Mouse (Mus musculus) megakaryocyte, embryonic 14.5 days (primary cell): ENCODE data around the gene Gzmm.

Source experiments
- FLI1 ChIP-seq: IDR thresholded peaks from 2 replicates; pipeline ENCODE4 v1.6.1; 2012; ENCODE audit warnings: low read length, inconsistent platforms, mixed read lengths
- GATA1 ChIP-seq: IDR thresholded peaks from 3 replicates; pipeline ENCODE4 v1.6.1; 2012; ENCODE audit warnings: mixed read lengths, low read length, inconsistent platforms, borderline replicate concordance

DNA sequence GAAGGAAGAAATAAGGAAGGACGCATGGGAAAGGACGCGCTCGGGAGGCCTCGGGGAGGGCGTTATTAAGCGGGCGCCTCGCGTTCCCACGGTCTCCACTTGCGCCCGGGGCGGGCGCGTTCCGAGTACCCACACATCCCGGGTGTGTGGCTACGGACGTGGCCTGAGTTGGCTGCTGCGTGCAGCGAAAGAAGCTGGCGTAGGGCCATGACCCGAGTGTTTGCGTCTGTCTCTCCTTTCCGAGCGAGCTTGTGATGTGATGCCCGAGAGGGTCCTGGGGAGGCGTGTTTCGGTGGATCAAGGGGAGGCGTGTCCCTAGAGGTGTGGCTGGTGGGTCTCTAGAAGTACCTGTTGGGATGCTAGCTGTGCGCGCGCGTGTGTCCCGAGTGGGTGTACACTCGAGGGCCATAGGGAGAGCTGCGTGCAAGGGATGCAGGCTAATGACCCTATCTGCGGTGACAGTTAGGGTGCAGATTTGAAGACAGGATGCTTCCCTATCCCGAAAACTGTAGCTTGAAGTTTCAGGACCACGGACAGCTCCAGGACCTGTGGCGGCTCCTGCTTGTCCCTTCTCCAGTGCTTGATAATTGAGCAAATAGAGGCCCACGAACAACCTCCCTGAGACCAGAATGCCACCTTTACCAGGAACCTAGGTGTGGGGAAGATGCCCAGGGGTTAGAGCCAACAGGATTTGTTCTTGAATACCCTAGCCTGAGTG lies 29.0 kb downstream of the Gzmm start:
- no peak for TF ChIP-seq GATA1
- TF ChIP-seq FLI1: no peak
